Mouse (Mus musculus) bone marrow macrophage, adult 2 months (primary cell): ENCODE results near the gene Gm4767. TPM values are rescaled to one million over a fixed set of nuclear protein-coding genes. Genes with fewer than 3 reads are reported as not detected.
"Not testable (repeated sequence)": the region's sequence is repeated elsewhere in the genome, so short reads cannot be mapped to it uniquely, and the experiment has no call there.

Experiments used
- H3K27ac ChIP-seq: 2 replicates; pipeline ENCODE4 v1.5.1; 2012; ENCODE audit warnings: low read depth, low read length; ENCODE audit not compliant: insufficient read depth
- H3K4me1 ChIP-seq: 2 replicates; pipeline ENCODE4 v1.6.1; 2012; ENCODE audit warnings: low read length; ENCODE audit not compliant: control insufficient read depth, insufficient read depth
- H3K4me3 ChIP-seq: 2 replicates; pipeline ENCODE4 v1.5.1; 2012; ENCODE audit warnings: mild to moderate bottlenecking, low read length, moderate library complexity; ENCODE audit not compliant: insufficient read depth
- polyA plus RNA-seq: library from polyadenylated mRNA; stranded (reverse); fragments of >200 nt; gene quantifications from 2 replicates; pipeline ENCODE4 v1.2.4, GENCODE M21; 2012; ENCODE audit not compliant: missing spikeins, insufficient read depth, insufficient read length

The Gm4767 gene
- polyA plus RNA-seq: 1.5 and 2.1 TPM in 2 replicates

DNA sequence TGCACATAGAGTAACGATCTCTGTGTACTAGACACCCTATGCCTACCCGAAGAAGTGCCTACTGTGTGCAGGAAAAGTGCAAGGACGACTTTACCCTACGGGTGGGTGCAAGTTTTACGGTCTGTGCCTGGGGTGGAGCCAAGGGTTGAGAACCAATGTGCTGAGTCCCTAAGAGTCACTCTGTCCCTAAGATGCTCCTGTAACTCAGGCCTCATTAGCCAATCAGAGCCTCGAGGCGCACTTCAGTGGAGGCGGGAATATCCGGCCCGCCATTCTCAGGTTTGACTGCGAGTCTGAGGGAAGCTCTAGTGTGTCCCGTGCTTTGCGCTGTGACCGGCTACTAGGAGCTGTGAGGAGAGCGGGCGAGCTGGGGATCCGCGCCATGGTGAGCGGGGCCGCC, at the start of gene Gm4767:
Gm4767 (plus strand) TSS at position 288 of the 400 bp plus-strand sequence.
- not testable (repeated sequence) for H3K27ac ChIP-seq, H3K4me1 ChIP-seq, H3K4me3 ChIP-seq

DNA sequence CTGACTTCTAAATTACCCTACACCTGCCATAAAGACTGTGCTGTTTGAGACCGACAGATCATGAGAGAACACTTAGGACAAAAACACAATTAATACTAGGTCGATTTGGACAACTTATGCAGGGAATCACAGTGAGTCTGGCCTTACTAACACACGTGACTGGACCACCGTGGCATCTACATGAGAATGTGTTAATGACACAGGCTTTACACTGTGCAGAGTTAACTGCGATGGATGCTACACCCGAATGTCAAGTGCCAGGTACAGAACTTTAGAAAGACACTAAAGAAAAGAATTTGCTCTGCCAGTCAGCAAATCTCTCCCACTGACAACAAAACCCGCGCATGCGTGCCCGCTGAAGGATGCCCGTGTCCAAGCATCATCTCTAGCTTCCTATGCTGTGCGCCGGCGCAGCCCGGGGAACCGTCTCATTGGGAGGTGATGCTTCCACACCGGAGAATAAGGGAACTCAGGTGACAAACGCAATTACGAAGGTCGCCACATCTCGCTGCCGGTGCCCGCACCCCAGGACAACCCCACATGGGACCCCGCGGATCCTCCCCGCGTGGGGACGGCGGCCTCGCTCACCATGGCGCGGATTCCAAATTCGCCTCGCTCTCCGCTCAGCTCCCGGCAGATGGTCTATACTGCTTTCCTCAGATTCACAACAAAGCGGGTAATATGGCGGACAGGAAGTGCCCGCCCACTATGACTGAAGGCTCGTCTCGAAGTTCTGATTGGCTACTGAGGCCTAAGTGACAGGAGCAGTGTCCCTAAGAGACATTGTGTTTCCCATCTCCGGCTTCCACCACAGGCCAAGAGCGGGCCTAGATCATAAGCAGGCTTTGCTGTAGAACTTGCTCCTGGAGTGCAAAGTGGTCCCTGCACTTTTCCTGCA, 41.2 kb upstream of the Gm4767 start, which contains the start of gene Gm3055:
Gm3055 (minus strand) TSS at position 656 of the 898 bp plus-strand sequence.
- H3K4me3 ChIP-seq, H3K27ac ChIP-seq: not testable (repeated sequence)

DNA sequence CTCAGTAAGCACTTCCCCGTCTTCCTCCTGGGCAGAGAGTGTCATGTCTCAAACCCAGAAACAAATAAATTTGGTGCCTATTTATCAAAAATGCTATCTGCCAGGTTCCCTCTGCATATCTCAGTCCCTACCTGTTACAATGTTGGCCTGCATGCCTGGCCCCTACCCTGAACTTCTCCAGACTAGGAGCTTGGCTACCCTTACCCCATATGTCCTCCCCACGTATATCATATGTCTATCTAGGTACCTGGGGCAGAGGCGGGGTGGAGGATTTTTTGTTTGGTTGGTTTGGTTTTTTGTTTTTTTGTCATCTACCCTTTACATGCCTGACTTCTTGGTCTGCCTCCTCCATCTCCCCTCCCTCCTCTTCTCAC, 40.6 kb upstream of the Gm4767 start:
- H3K27ac ChIP-seq, H3K4me3 ChIP-seq, H3K4me1 ChIP-seq: not testable (repeated sequence)

More for the DNA sequence above, 41.2 kb upstream of the Gm4767 start, which contains the start of gene Gm3055:
- H3K4me1 ChIP-seq: not testable (repeated sequence)

DNA sequence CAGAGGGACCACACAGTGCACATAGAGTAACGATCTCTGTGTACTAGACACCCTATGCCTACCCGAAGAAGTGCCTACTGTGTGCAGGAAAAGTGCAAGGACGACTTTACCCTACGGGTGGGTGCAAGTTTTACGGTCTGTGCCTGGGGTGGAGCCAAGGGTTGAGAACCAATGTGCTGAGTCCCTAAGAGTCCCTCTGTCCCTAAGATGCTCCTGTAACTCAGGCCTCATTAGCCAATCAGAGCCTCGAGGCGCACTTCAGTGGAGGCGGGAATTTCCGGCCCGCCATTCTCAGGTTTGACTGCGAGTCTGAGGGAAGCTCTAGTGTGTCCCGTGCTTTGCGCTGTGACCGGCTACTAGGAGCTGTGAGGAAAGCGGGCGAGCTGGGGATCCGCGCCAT, 34.2 kb downstream of the Gm4767 start:
- not testable (repeated sequence) for H3K4me1 ChIP-seq, H3K4me3 ChIP-seq, H3K27ac ChIP-seq

DNA sequence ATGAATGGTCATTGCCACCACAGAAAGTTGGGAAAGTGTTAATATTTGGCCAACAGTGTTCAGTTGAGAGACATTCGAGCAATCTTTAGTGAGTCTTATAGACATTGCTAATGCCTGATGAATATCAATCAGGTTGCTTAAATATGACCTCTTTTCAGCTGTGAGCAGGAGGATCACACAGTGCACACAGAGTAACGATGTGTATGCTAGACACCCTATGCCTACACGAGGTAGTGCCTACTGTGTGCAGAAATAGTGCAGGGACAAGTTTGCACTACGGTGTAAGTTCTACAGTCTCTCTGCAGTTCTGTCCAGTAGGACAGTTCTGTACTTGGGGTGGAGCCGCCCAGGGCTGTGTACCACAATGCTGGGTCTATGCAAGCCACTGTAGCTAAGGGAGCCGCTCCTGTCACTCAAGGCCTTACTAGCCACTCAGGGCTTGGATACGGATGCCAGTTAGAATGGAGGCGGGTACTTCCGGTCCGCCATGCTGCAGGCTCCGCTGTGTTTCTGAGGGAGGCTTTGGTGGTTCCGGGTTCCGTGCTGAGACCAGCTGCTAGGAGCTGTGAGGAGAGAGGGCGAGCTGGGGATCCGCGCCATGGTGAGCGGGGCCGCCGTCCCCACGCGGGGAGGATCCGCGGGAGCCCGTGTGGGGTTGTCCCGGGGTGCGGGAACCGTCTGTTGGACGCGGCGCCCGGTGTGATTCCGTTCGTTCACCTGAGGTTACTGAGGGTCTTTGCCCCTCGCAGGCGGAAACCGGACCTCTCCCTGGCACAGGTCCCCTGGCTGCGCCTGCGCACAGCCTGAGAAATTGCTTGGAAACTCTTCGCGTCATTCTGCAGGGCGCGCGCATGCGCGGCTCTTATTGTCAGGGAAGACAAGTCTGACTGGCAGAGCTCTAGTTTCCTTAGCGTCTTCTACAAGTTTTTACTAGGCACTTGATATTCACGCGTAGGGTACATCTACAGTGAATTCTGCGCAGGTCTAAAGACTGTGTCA, 51.7 kb downstream of the Gm4767 start, which contains the start of gene Gm32687:
Gm32687 (plus strand) TSS at position 526 of the 999 bp plus-strand sequence.
- not testable (repeated sequence) for H3K27ac ChIP-seq, H3K4me1 ChIP-seq
- H3K4me3 ChIP-seq: peak within 1 kb of the TSS; percentile 36; the same call in 1 of the 2 replicates

Other genes with a start within 250 kb of the Gm4767 start
- 17.9 and 24.5 TPM in 2 replicates for gene Tle2, start 237.6 kb upstream of the Gm4767 start, polyA plus RNA-seq
- 42.3 and 47.9 TPM in 2 replicates for gene Tle6, start 211.1 kb upstream of the Gm4767 start, polyA plus RNA-seq
- gene BC025920, start 205.9 kb upstream of the Gm4767 start, polyA plus RNA-seq: 0.67 and 0.78 TPM in 2 replicates
- 10.9 and 13.2 TPM in 2 replicates for gene Sirt6, start 184.4 kb upstream of the Gm4767 start, polyA plus RNA-seq
- gene Ankrd24, start 183.6 kb upstream of the Gm4767 start, polyA plus RNA-seq: 7.8 and 9.6 TPM in 2 replicates
- 0.66 and 0.67 TPM in 2 replicates for gene Gm10778, start 163.1 kb upstream of the Gm4767 start, polyA plus RNA-seq
- 9.4 TPM in 2 replicates for gene Zfp433, start 107.4 kb upstream of the Gm4767 start, polyA plus RNA-seq
- 0.85 and 1.0 TPM in 2 replicates for gene Gm3055, start 41.0 kb upstream of the Gm4767 start, polyA plus RNA-seq
- gene Gm32687, start 51.7 kb downstream of the Gm4767 start, polyA plus RNA-seq: 0.52 TPM in 1 of 2 replicates, not detected in the other
- 0.85 TPM in 1 of 2 replicates, not detected in the other for gene Zfp781, start 118.3 kb downstream of the Gm4767 start, polyA plus RNA-seq
- 3.6 and 4.6 TPM in 2 replicates for gene Zfp873, start 235.9 kb downstream of the Gm4767 start, polyA plus RNA-seq